Mouse (Mus musculus): ENCODE results near the gene Gm10959. TPM values are rescaled to one million over a fixed set of nuclear protein-coding genes. Genes with fewer than 3 reads are reported as not detected.

Gm10959 gene
- total and polyA plus RNA-seq, 3 experiments = not detected

GRCm38 (mm10) chr3:122903746-122904433 lies 15.3 kb downstream of the Gm10959 start:
- Histone ChIP-seq H3K27ac (ENCODE audit: control insufficient read depth, low read depth, low read length) (no peak overlapping the region), H3K4me1 (ENCODE audit: control insufficient read depth in 1 of 2, insufficient read depth in 2 of 2, low read length in 2 of 2) (no peaks in the 10 kb centered on the region), H3K9ac (ENCODE audit: control insufficient read depth, low read depth, low read length, poor library complexity, severe bottlenecking) (no peak overlapping the region), H3K9me3 (replicated peaks; ENCODE audit: insufficient read depth, low read length) (no peaks in the 10 kb centered on the region), H3K4me3 (ENCODE audit: control insufficient read depth in 1 of 2, insufficient read depth in 1 of 2, low read depth in 2 of 2, low read length in 2 of 2) (no peak overlapping the region), H3K79me2 (ENCODE audit: control insufficient read depth, insufficient read depth, low read length, poor library complexity) (no peaks in the 10 kb centered on the region), H3K36me3 (ENCODE audit: control insufficient read depth in 1 of 2, insufficient read depth in 2 of 2, low read length in 2 of 2) (no peaks in the 10 kb centered on the region), H3K27me3 (ENCODE audit: control insufficient read depth in 1 of 2, insufficient read depth in 2 of 2, low read length in 2 of 2) (no peaks in the 10 kb centered on the region)
- peak; percentile 48 for DNase-seq (ENCODE audit: low read depth, low spot score)
- TF ChIP-seq CTCF (IDR thresholded peaks at IDR 0.05 in 2 of 3, conservative IDR thresholded peaks at IDR 0.05 in 1 of 3; ENCODE audit: control insufficient read depth in 1 of 3, insufficient read depth in 1 of 3, low read depth in 2 of 3, low read length in 3 of 3, poor library complexity in 1 of 3, severe bottlenecking in 1 of 3) = peak; percentile 52 to 72 (median 54)
- no peak for TF ChIP-seq TAL1 (IDR thresholded peaks at IDR 0.05; ENCODE audit: low read length)
- no peak for TF ChIP-seq KAT2A (conservative IDR thresholded peaks at IDR 0.05; ENCODE audit: low read depth, low read length)
- TF ChIP-seq MYC (IDR thresholded peaks at IDR 0.05; ENCODE audit: low read depth, low read length) = no peak
- no peak for TF ChIP-seq SIN3A (IDR thresholded peaks at IDR 0.05; ENCODE audit: low read length)
- TF ChIP-seq SMC3 (IDR thresholded peaks at IDR 0.05; ENCODE audit: low read depth, low read length) = peak; percentile 58
- TF ChIP-seq E2F4 (IDR thresholded peaks at IDR 0.05; ENCODE audit: borderline replicate concordance, low read depth, low read length) = no peak
- TF ChIP-seq RAD21 (IDR thresholded peaks at IDR 0.05; ENCODE audit: low read depth, low read length) = peak; percentile 72
- no peak for TF ChIP-seq TCF12 (IDR thresholded peaks at IDR 0.05; ENCODE audit: low read depth, low read length)
- TF ChIP-seq ZC3H11A (IDR thresholded peaks at IDR 0.05; ENCODE audit: low read depth, low read length) = peak; percentile 53
- no peak for TF ChIP-seq NELFE (IDR thresholded peaks at IDR 0.05; ENCODE audit: low read depth, low read length)

GRCm38 (mm10) chr3:122898254-122898653 lies 20.9 kb downstream of the Gm10959 start:
- TF ChIP-seq GABPA (IDR thresholded peaks at IDR 0.05; ENCODE audit: low read depth, low read length) (no peak), MAFK (IDR thresholded peaks at IDR 0.05; ENCODE audit: borderline replicate concordance, low read depth, low read length) (no peak), E2F4 (IDR thresholded peaks at IDR 0.05; ENCODE audit: borderline replicate concordance, low read depth, low read length) (no peak), TAL1 (IDR thresholded peaks at IDR 0.05; ENCODE audit: low read length) (no peak), EP300 (IDR thresholded peaks at IDR 0.05; ENCODE audit: low read depth in 1 of 2, low read length in 2 of 2) (no peak), MAZ (IDR thresholded peaks at IDR 0.05; ENCODE audit: low read depth, low read length) (no peak), MYB (IDR thresholded peaks at IDR 0.05; ENCODE audit: low read depth, low read length) (no peak), ZKSCAN1 (IDR thresholded peaks at IDR 0.05; ENCODE audit: low read depth, low read length) (no peak), ELF1 (IDR thresholded peaks at IDR 0.05; ENCODE audit: low read depth, low read length) (no peak), CHD1 (IDR thresholded peaks at IDR 0.05; ENCODE audit: low read depth, low read length) (no peak), ZMIZ1 (IDR thresholded peaks at IDR 0.05; ENCODE audit: low read depth, low read length) (no peak), SMC3 (IDR thresholded peaks at IDR 0.05; ENCODE audit: low read depth, low read length) (no peak), GATA1 (IDR thresholded peaks at IDR 0.05; ENCODE audit: low read depth, low read length) (no peak)

More at GRCm38 (mm10) chr3:122898254-122898653, 20.9 kb downstream of the Gm10959 start:
- Histone ChIP-seq H3K4me1 (ENCODE audit: control insufficient read depth in 1 of 2, insufficient read depth in 2 of 2, low read length in 2 of 2) (no peaks in the 10 kb centered on the region), H3K36me3 (ENCODE audit: control insufficient read depth in 1 of 2, insufficient read depth in 2 of 2, low read length in 2 of 2) (no peaks in the 10 kb centered on the region), H3K27me3 (ENCODE audit: control insufficient read depth in 1 of 2, insufficient read depth in 2 of 2, low read length in 2 of 2) (no peaks in the 10 kb centered on the region; a peak in 1 of 4 replicates), H3K27ac (ENCODE audit: control insufficient read depth, low read depth, low read length) (no peak overlapping the region), H3K9me3 (replicated peaks; ENCODE audit: insufficient read depth, low read length) (no peaks in the 10 kb centered on the region), H3K79me2 (ENCODE audit: control insufficient read depth, insufficient read depth, low read length, poor library complexity) (no peaks in the 10 kb centered on the region), H3K4me3 (ENCODE audit: control insufficient read depth in 1 of 2, insufficient read depth in 1 of 2, low read depth in 2 of 2, low read length in 2 of 2) (no peak overlapping the region), H3K9ac (ENCODE audit: control insufficient read depth, low read depth, low read length, poor library complexity, severe bottlenecking) (no peak overlapping the region)
- DNase-seq (ENCODE audit: low read depth, low spot score) = no peak
